Mouse (Mus musculus) gastrocnemius, postnatal 14 days (tissue): ENCODE data around the gene Eif1ad. TPM values are rescaled to one million over a fixed set of nuclear protein-coding genes. Genes with fewer than 3 reads are reported as not detected.
"Not testable (repeated sequence)": the region's sequence is repeated elsewhere in the genome, so short reads cannot be mapped to it uniquely, and the experiment has no call there.

Source experiments
- DNase-seq: peaks from one replicate; pipeline ENCODE4 v3.0.0; 2021; ENCODE audit warnings: mixed read lengths
- intact Hi-C: fragments of 180-260 bp; cut with DNase I; formaldehyde crosslinking; loops from one replicate; pipeline ENCODE4 v1.15.1; 2025; ENCODE audit warnings: low total_unique reads
- long read RNA-seq, 2 experiments: library from polyadenylated mRNA; stranded (forward); transcript quantifications; one replicate each; pipeline ENCODE4 v2.0.0; 2021
- total RNA-seq, 2 experiments: library from RNA; stranded (reverse); gene quantifications; 2 replicates each; pipeline ENCODE4 v1.2.3; 2021

Gene Eif1ad
- total RNA-seq = 10 to 100 TPM; 11.4 to 13.1 TPM
- long read RNA-seq, experiment 1, transcript Eif1ad-201 (6 exons, 2,556 nt) = major isoform, 22 of 28 reads
- long read RNA-seq, experiment 1, partial matches to known transcripts = 0 of 28 reads
- long read RNA-seq, experiment 1, other reads (novel, unspliced or antisense) = 6 of 28 reads
- long read RNA-seq, experiment 2, transcript Eif1ad-201 (6 exons, 2,556 nt) = major isoform, 15 of 19 reads
- long read RNA-seq, experiment 2, partial matches to known transcripts = 1 of 19 reads
- long read RNA-seq, experiment 2, other reads (novel, unspliced or antisense) = 3 of 19 reads

DNA sequence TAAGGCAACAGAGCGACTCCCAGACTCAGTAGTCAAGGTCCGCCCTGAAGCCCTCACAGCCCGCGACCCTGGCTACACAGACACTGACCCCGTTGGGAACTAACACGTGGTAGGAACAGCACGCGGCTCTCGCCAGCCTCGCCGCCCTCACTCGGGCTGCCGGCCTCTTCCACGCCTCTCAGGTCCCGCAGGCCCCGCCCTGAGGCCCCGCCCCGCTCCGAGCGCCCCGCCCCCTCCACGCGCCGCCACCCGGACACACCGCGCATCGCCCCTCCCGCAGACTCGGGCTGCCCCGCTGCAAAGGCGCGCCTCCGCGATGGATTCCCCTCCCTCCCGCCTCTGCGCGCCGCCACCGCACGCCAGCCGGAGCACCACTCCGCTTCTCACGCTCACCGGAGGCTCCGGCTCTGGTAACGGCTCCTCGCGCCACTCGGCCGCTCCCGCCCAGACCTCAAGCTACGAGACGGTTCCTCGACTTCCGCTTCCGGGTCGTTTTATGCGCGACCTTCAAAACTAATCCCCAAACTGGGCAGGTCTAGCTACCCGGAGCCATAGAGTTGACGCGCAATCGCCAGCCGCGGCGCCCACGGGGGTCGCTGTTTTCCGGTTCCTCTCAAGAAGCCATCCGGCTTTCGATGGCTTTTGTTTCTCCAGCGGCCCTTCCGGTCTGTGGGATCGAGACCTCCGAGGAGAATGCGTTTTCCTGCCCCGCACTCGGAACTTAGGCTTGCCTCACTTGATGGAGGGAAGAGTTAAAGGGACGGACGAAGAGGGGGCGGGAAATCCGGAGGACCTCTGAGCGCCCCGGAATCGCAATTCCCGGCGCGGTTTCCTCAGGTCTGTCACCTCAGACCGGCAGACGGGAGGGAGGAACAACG is at the start of gene Eif1ad:
Gene Eif1ad, plus strand, starts transcription at position 567 of the 878 bp plus-strand sequence.
- DNase-seq = peak; percentile 93
- intact Hi-C loops = no loop called here

DNA sequence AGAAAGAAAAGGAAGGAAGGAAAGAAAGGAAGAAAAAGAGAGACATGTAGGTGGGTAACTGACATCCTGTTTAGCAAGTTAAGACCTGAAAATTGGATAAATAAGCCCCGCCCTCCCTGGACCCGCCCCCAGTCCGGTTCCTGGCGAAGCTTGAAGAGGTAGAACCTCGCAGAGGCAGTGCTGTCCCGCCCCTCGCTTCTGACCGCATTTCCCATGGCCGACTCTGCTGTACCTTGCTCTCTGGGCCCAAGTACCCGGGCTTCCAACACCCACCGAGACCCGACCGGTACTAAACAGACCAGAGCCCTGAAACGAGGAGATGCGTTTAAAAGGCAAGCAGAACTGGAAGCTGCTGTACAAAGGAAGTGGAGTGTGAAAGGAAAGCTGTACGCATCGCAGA is 42.7 kb upstream of the Eif1ad start:
- intact Hi-C loops = no loop called here
- DNase-seq = no peak

DNA sequence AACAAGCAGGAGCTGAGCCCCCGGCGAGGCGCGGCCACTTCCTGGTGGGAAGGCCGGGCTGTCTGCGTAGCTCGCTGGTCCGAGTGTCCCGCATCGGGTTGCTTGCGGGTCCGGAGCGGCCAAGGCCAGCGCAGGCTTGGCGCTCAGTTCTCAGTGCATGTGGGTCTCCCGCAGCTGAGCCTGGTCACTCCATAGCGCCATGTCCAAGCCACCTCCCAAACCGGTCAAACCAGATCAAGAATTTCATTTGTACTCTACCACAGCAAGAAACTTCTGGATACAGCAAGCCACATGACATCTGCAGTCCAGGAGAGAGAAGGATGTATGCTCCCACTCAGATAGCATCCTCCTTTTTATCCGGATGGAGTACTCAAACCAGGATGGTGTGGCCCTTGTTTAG is 38.6 kb upstream of the Eif1ad start:
- intact Hi-C loops = no loop called here
- DNase-seq = no peak

DNA sequence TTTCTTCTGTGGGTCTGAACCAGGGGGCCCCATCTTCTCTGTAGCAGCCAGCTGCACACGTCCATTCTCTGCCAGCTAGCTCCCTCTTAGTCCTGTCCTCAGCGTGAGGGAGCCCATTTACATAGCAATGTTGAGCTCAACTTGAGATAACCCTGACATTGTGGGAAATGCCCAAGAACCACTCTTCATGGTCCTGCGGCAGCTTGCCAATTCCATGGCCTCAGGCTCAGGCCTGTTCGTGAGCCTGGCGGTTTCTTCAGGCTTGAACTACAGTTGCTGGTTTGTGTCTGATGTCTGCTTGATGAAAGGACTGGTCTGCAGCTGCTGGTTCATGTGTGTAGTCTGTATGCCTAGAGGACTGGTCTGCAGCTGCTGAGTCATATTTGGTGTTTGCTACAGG is 31.8 kb upstream of the Eif1ad start:
- intact Hi-C loops = no loop called here
- no peak for DNase-seq

DNA sequence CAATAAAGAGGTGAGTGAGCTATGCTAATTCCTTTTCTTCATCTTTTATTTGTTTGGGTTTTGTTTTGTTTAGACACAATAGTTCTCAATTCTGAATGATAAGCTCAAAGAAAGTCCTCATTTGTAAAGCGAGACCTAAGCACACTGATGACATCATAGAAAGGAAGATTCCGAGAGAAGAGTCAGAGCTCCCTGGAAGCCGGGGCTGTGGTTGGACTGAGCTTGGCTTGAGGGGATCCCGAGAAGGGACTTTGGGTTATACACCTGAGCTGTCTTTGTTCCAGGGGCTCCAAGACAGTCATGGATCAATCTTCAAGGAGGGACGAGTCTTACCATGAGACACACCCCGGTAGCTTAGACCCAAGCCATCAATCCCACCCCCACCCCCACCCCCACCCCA is 31.1 kb upstream of the Eif1ad start, which contains the start of gene Catsper1:
Gene Catsper1, plus strand, starts transcription at position 301 of the 400 bp plus-strand sequence.
- intact Hi-C loops = no loop called here
- DNase-seq = no peak

DNA sequence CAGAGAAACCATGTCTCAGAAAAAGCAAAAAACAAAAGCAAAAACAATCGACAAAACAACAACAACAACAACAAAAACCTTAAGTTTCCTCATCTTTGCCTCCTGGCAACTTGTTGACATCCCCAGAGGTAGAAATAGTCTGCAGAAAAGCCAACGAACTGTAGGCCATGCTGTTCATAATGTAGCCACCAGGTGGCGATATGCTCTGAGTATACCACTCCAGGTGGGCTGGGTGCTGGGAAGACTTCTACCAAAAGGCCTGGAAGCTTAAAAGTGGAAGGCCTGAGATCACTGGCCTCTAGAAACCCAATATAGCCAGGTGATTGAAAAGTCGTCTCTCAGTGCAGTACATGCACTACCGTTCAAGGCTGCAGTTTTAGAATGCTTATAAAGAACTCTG is 28.6 kb upstream of the Eif1ad start:
- intact Hi-C loops = no loop called here
- peak; percentile 77 for DNase-seq

DNA sequence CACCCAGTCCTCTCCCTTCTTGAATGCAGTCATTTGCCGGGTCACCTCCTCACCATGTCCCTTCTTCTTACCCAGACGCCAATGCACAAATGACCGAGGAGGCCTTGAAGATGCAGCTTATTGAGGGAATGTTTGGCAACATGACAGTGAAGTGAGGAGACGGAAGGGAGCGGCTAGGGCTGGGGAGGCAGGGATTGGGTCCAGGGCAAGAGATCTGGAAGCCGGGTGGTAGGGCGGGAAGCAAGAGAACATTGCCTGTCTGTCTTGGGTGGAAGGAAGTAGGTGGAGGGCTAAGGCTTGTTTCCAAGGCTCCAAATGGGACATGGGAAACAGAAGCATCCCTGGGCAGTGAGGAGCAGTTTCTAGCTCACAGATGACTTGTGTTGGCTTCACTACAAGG is 25.2 kb upstream of the Eif1ad start:
- no peak for DNase-seq
- intact Hi-C loops = loop anchor here (10.0 kb wide), 1 partner anchor 147 kb away; no protein-coding TSS in a partner anchor

DNA sequence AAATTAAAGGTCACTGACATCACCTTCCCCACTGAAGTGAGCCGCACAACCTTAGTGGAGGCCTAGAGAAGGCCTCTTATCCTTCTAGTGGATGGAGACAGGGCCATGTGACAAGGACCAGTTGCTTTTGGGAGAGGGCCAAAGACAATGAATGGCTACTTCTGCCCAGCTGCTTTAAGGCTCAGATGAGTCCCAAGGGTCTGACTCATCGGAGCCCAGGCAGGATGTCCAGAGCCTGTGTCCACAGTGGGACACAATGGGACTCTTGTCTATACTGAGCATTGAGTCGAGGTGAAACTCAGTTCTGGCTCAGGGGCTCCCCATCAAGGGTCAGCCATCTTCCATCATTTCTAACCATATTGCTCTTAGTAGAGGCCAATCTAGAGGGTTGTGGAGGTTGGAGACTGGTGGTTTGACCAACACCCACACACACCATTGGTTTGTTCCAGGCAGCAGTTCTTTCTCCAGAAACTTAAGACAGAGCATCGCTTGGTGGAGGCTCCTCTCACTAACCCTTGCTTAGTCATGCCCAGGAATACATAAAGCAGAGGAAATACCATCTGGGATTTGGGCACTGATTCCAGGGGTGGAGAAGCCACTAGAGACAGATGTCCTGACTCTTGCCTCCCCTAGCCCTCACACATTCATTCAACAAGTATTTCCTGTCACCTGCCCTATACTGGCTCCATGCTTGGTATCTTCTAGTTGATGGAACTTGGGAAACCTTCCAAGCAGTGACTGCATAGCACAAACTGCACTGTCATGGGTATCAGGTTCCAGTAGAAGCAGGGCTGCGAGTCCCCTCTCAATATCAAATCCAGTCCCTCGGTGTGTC is 21.0 kb upstream of the Eif1ad start:
- intact Hi-C loops = loop anchor here (10.0 kb wide), 1 partner anchor 151 kb away; no protein-coding TSS in a partner anchor
- peak; percentile 29 for DNase-seq

DNA sequence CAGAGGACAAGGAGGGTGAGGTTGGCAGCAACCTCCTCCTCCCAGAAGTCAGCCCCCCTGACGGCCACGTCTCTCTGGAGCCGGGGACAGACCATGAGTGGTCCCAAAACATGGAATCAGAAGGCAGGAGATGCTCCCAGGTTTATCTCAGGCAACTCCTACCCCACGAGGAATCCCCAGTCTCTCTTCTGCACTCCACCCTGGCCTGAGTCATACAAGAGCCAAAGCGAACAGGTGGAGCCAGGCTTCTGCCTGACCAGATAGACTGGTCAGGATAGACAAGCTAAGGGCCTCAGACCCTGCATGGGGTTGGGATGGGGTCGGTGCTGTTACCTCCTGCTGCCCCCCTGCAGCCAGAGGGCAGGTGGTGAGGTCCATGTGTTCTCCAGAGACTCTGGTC is 18.5 kb upstream of the Eif1ad start:
- intact Hi-C loops = loop anchor here (10.0 kb wide), 1 partner anchor 153 kb away; no protein-coding TSS in a partner anchor
- DNase-seq = no peak

DNA sequence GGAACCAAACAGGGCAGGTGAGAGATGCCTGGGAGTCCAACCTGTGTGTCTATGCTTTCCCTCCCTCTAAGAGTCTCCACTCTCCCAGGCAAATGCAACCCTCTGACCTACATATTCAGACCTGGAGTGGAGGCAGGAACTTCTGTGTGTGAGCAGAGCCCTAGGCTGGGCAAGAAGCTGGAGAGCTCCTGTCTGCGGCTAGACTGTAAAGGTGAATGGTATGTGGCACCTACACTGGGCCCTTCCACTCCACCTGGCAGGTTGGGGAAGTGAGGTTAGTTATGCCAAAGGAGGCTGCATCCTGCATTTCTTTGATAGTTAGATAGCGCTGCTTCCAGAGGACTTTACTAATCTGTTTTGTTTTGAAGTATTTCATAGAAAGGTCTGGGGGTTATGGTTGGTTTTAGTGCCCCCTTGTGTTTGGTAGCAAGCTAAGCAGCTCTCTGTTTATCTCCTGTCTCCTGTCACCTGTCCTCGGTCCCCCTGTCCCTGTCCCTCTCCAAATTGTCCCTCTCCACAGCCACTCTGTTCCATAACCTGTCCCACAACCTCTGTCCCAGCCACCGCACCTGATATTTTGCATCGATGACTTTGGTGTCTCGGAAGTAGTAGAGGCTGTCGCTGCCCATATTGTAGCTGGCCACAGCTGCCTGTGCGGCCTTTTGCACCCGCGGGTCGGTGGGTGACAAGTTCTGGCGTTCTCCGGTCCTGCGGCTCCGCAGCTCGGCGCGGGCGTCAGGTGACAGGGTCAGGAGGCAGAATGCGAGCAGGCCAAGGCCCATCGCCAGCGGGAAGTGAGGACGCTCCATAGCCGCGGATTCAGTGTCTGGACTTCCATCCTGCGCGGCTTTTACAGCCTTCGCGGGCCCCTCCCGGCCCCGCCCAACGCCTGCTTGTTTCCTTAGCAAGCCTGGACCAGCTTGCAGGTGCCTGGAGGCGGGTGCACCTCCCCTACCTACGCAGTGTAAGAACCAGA is 17.7 kb upstream of the Eif1ad start:
- intact Hi-C loops = loop anchor here (10.0 kb wide), 1 partner anchor 154 kb away; no protein-coding TSS in a partner anchor

DNA sequence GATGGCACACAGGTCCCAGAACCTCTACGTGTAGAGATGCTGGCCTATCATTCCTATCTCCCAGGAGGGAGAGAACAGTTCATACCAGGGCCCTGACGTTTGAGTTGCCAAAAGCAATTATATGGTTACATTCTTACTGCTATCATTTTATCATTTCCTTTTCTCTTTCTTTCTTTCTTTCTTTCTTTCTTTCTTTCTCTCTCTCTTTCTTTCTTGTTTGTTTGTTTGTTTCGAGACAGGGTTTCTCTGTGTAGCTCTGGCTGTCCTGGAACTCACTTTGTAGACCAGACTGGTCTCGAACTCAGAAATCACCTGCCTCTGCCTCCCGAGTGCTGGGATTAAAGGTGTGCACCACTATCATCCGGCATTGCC is 17.1 kb upstream of the Eif1ad start, which contains the start of gene Cst6:
Gene Cst6, minus strand, starts transcription at position 73 of the 372 bp plus-strand sequence.
- DNase-seq = not testable (repeated sequence)
- intact Hi-C loops = loop anchor here (10.0 kb wide), 1 partner anchor 155 kb away; no protein-coding TSS in a partner anchor

More for the DNA sequence above, 17.7 kb upstream of the Eif1ad start:
- peak; percentile 26 for DNase-seq

DNA sequence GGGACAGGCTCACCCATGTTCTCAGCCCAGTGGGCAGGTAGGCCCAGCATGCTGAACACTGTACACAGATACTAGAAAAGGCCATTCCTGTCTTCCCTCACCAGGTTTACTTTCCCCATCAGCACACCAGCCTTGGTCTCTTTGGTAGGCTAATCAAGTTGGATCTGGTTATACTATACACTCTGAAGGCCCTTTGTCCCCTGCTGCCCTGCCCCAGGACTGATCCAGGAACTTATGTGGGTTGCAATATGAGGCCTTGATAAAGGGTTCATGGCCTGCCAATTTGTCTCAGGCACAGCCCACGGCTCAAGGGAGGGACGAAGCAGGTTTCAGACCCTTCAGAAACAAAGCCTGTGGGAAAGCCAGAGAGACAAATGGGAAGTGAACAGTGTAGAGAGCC is 12.9 kb upstream of the Eif1ad start:
- intact Hi-C loops = no loop called here
- no peak for DNase-seq

DNA sequence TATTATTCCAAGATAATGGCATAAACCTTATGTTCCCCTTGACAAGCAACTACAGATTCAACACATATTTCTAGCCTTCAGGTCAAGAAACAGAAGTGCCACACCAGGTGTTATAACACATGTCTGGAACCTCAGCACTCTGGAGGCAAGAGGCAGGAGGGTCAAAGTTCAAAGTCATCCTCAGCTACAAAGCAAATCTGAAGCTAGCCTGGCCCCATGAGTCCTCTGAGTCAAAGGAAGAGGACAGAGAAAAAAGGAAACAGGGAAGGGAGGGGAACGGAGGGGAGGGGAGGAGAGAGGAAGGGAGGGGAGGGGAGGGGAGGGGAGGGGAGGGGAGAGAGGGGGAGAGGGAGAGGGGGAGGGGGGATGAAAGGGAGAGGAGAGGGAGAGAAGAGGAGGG is 10.5 kb upstream of the Eif1ad start:
- intact Hi-C loops = no loop called here
- DNase-seq = no peak

DNA sequence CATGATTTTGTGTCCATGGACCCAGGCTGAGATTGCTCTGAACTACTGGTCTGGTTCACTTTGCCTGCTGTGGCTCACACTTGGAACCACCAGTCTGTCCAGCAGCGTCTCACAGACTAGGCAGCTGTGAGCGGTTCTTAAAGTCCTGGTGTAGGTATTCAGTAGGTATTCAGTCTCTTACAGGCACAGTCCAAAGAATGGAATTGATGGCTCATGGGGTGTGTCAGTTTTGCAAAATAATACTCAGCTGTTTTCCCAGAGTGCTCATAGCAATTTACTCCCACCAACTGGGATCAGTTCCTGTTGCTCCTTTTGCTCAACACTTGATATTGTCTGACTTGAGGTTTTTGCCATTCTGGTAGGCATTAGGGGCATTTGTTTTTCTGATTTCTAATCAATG is 4.4 kb upstream of the Eif1ad start:
- intact Hi-C loops = no loop called here
- DNase-seq = no peak

DNA sequence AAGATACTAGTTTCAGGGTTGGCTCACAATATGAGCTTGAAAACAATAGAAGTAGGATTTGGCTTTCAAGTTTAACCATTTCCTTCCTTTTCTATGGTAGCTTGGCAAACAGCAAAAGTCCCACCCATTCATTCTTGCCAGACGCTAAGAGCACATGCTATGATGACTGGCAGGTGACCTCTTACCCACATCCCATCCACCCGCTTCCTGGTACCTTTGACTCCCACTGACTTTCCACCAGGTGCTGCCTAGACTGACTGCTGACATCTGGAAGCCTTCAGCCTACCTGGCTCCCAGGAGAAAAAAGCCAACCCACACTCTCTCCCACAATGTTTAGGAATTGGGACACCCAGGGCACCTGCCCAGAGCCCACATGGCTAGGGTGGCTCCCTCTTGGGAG is 2.4 kb upstream of the Eif1ad start:
- intact Hi-C loops = no loop called here
- DNase-seq = no peak

DNA sequence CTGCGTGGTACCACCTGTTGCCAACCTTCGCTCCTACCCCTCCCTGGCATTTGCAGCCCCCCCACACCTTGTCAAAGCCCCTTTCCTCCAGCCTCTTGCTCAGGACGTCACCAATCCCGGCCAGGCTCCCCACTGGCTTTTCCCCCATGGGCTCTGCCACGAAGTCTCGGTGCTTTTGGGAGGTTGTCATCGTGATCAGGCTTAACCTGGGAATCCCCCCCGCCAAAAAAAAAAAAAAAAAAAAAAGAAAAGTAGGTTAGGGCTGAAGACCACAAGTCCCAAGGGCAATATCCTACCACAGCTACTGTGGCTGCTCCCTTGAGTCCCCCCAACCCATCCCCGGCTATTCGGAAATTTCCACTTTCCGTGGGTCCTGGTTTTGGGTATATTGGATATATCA is 790 bp upstream of the Eif1ad start:
- no peak for DNase-seq
- intact Hi-C loops = no loop called here

DNA sequence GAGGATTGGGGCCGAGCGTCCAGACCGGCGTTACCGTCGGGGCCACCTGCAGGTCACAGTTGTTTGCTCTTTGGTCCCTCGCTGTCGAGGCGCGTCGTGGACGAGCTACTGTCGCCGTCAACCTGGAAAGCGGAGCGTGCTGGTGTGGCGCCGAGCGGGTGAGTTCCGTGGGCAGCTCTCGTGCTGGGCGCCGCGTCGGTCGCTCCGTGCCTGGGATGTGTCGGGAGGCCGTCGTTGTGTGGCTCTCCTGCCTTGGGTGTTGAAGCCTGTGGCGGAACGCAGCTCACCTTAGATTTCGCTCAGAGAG is 465 bp downstream of the Eif1ad start, which contains the start of gene Banf1:
Gene Banf1, minus strand, starts transcription at position 116 of the 307 bp plus-strand sequence.
- intact Hi-C loops = no loop called here
- DNase-seq = no peak

DNA sequence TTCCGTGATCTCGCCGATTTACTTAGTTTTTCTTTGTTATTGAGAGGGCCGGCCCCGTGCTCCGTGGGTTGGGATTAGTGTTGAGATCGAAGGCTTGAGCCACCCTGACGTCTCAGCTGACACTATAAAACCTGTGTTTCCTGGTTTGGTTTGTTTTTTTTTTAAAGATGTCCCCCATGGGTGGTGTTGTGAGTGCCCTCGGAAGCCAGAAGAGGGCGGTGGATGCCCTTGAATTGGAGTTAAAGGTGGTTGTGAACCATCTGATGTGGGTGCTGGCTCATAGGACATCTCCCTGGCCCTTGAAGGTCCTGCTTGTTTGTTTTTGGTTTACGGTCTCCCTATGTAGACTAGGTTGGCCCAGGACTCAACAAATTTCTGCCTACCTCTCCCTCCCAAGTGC is 914 bp downstream of the Eif1ad start:
- intact Hi-C loops = no loop called here
- no peak for DNase-seq

DNA sequence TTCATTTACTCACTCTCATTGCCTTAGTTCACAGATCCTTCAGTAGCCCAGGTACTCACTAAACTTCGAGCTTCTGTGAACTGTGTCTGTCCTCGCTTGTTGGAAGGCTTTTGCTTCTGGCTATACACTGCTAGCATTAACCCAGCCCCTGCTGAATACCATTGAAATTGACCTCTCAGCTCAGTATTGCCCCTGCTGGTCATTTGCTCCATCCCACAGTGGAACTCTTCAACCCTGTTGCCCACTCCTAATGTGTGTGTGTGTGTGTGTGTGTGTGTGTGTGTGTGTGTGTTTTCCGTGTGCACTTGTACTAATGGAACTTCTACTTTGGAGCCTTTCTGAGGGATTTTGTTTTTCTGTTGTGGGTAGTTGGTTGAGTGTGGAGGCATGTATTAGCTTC is 4.4 kb downstream of the Eif1ad start:
- intact Hi-C loops = no loop called here
- DNase-seq = no peak
